Mouse (Mus musculus): ENCODE results near the gene Gm42906.

GRCm38 (mm10) chr5:151145807-151146206 is 282.2 kb downstream of the Gm42906 start:
- TF ChIP-seq CTCF (IDR thresholded peaks at IDR 0.05) = no peak
- no peak for TF ChIP-seq EP300 (IDR thresholded peaks at IDR 0.05)

Measured in lung, postnatal 0 days (tissue).